Mouse (Mus musculus): ENCODE measurements around the gene Olfr709-ps1.
"Not testable (repeated sequence)": the region's sequence is repeated elsewhere in the genome, so short reads cannot be mapped to it uniquely, and the experiment has no call there.

The Olfr709-ps1 gene

DNA sequence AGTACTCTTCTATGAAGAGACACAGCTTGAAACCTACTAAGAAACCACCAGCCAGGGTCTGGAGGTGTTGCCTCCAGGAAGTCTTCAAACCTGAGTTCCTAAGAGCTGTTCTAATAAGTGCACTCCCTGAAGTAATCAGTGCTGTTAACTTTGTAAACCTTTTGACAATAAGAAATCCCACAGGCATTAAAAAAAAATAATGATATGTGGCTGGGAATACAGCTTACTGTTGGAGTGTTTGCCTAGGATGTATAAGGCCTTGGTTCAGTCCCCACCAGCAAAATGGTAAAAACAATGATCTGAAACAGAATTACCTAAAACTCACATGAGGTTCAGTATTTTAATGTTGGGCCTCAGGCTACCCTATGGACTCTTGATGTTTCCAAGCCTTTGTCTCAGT lies at the start of gene Olfr709-ps1:
TSS of gene Olfr709-ps1 (minus strand) at position 101 of the 400 bp plus-strand sequence.
- no peak for DNase-seq (ENCODE audit: low read depth in 2 of 2, low spot score in 2 of 2)

DNA sequence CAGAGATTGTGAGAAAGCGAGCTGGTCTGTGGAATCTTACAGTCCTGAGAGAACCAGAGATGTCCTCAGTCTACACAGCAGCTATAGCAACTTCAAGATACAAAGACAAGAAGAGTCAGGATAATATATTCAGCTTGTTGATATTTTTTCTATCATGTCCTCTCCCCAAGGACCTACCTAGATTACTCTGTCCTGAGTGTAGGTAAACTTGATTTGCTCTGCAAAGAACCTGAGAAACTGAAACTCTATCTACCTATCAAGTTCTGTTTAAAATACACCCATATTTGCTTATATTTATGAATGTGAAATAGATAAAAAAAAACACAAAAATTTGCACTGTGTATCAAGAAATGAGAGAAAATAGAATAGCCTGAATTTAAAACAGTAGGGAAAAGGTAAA lies 43.3 kb upstream of the Olfr709-ps1 start, which contains the start of gene Olfr711:
TSS of gene Olfr711 (minus strand) at position 101 of the 400 bp plus-strand sequence.
- no peak for DNase-seq (ENCODE audit: low read depth in 2 of 2, low spot score in 2 of 2)

DNA sequence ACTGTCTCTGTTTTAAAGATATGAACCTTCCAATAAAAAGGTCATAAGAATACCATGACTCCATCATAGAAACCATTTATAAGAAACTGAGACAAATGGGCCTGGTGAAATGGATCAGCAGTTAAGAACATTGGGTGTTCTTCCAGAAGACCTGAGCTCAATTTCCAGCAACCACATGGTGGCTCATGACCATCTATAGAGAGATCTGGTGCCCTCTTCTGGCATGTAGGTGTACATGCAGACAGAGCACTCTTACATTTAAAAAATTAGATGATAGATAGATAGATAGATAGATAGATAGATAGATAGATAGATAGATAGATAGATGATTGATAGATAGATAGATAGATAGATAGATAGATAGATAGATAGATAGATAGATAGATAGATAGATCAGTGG lies 35.5 kb upstream of the Olfr709-ps1 start:
- peak in 1 of 2 experiments; percentile 1 for DNase-seq (ENCODE audit: low read depth in 2 of 2, low spot score in 2 of 2)

GRCm38 (mm10) chr7:106963837-106964236 lies 31.8 kb upstream of the Olfr709-ps1 start, which contains the start of gene Olfr6:
TSS of gene Olfr6 (minus strand) at chr7:106963937.
- no peak for DNase-seq (ENCODE audit: low read depth in 2 of 2, low spot score in 2 of 2)

GRCm38 (mm10) chr7:106948212-106948611 lies 16.2 kb upstream of the Olfr709-ps1 start, which contains the start of gene Olfr710:
TSS of gene Olfr710 (minus strand) at chr7:106948312.
- DNase-seq (ENCODE audit: low read depth in 2 of 2, low spot score in 2 of 2): no peak

DNA sequence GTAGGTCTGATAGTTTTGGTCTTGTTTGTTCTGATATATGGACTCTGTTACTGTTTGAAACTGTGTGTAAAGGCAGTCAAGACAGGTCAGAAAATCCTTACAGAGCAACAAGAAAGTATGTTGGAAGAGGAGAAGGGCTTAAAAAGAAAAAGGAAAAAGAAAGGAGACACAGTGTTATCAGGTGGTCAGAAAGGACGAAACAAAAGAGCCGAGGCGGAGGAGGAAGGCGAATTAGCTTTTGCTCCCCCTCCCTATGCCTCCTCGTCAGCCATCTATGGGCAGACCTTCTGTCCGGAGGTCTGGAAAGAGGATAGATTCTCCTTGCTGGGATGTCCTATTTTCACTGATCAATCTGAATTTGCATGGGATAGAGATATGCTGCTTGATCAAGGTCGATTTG lies 11.1 kb downstream of the Olfr709-ps1 start:
- not testable (repeated sequence) for DNase-seq (ENCODE audit: low read depth in 2 of 2, low spot score in 2 of 2)

DNA sequence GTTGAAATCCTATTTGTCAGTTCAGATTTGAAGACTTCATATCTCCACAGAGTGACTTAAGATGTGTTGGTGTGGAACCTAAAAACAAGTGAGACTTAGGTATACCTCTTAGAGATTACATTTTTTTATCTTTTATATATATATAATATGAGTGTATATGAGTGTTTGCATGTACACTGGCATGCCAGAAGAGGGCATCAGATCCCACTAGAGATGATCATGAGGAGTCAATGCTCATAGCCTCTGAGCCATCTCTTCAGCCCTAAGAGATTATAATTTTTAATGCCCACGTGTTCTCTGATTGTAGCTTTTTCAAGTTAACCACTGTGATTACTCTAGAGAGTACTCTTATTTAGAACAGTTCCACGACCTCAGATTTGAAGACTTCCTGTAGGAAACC lies 24.3 kb downstream of the Olfr709-ps1 start, which contains the start of gene Olfr1532-ps1:
TSS of gene Olfr1532-ps1 (plus strand) at position 326 of the 400 bp plus-strand sequence.
- no peak for DNase-seq (ENCODE audit: low read depth in 2 of 2, low spot score in 2 of 2)

DNA sequence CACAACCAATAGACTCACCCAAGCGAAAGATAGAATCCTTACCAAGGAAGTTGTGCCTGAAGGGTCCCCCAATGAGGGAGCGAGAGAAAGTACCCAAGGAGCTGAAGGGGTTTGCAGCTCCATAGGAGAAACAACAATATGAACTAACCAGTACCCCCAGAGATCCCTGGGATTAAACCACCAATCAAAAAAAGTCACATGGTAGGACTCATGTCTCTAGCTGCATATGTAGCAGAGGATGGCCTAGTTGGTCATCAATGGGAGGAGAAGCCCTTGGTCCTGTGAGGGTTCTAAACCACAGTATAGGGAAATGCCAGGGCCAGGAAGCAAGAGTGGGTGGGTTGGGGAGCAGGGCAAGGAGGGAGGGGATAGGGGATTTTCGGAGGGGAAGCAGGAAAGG lies 30.9 kb downstream of the Olfr709-ps1 start, which contains the start of gene Olfr707:
TSS of gene Olfr707 (minus strand) at position 101 of the 400 bp plus-strand sequence.
- DNase-seq (ENCODE audit: low read depth in 2 of 2, low spot score in 2 of 2): not testable (repeated sequence)

DNA sequence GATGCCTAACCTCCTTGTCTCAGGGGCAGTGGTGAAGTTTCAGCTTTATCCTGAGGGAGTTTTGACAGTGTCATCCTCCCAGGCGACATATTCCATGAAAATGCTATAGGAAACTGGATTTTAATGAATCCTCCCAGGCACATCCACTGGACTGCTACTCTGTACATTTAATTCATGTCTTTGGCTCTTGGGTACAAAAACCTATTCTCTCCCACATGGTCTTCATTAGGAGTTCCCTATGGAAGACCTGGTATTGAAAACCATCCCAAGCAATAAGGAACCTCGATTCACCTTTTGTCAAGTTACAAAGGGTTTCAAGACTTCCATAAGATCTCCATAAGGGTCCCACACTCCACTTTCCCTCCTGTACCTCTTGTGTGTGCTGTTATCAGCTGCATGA lies 44.0 kb downstream of the Olfr709-ps1 start, which contains the start of gene Olfr706:
TSS of gene Olfr706 (minus strand) at position 101 of the 400 bp plus-strand sequence.
- DNase-seq (ENCODE audit: low read depth in 2 of 2, low spot score in 2 of 2): no peak

DNA sequence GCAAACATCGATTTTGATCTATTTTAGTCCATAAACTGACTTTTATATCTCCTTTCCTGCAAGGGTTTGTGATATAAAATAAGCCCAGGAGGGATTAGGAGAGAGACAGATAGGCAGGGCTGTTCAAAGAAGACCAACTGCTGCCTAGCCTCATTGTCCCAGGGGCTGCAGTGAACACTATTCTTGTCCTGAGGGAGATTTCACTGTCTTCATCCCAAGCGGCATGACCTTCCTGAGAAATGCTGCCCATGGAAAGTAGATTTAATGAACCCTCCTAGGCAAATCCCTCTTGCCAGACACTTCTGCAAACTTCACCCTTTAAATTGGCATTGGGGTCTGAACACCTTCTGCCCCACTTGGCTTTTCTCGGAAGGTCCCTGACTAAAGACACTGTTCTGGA lies 55.2 kb downstream of the Olfr709-ps1 start, which contains the start of gene Olfr705:
TSS of gene Olfr705 (minus strand) at position 101 of the 400 bp plus-strand sequence.
- DNase-seq (ENCODE audit: low read depth in 2 of 2, low spot score in 2 of 2): no peak

Measured in CD8-positive naive resting alpha-beta T cell, adult 2 months (primary cell).